Mouse (Mus musculus) hindbrain, embryonic 10.5 days (tissue): ENCODE results near the gene Nfkb2. TPM values are rescaled to one million over a fixed set of nuclear protein-coding genes. Genes with fewer than 3 reads are reported as not detected.

Source experiments
- DNase-seq: peaks from one replicate; pipeline ENCODE4 v3.0.0-alpha.2; 2017; ENCODE audit warnings: low spot score
- H3K27ac ChIP-seq: fragments of 300-500 bp; sonication (generic); 2 replicates; pipeline ENCODE4 v1.5.1; 2016; ENCODE audit warnings: mild to moderate bottlenecking, moderate library complexity
- H3K27me3 ChIP-seq: fragments of 300-500 bp; sonication (generic); 2 replicates; pipeline ENCODE4 v1.6.1; 2016; ENCODE audit warnings: mild to moderate bottlenecking; ENCODE audit not compliant: poor library complexity, insufficient read depth, severe bottlenecking
- H3K36me3 ChIP-seq: fragments of 300-500 bp; sonication (generic); 2 replicates; pipeline ENCODE4 v1.6.1; 2016; ENCODE audit warnings: mild to moderate bottlenecking, moderate library complexity
- H3K4me1 ChIP-seq: fragments of 300-500 bp; sonication (generic); replicated peaks from 2 replicates; pipeline ENCODE4 v1.6.1; 2016; ENCODE audit warnings: mild to moderate bottlenecking
- H3K4me3 ChIP-seq: fragments of 300-500 bp; sonication (generic); 2 replicates; pipeline ENCODE4 v1.5.1; 2016; ENCODE audit warnings: mild to moderate bottlenecking, moderate library complexity
- H3K9me3 ChIP-seq: fragments of 300-500 bp; sonication (generic); 2 replicates; pipeline ENCODE4 v1.6.1; 2016; ENCODE audit warnings: mild to moderate bottlenecking, moderate library complexity
- WGBS: fragments of 180-500 bp; shearing (Covaris S2); methylation state at CpG from one replicate; pipeline ENCODE4 v1.1.7; 2016; 5-methylcytosine and 5-hydroxymethylcytosine counted together
- polyA plus RNA-seq: library from polyadenylated mRNA; unstranded; fragments of >200 nt; fragmentation: Nextera tagmentation; extraction: Ambion mirVana; gene quantifications from 2 replicates; pipeline ENCODE4 v1.2.1, GENCODE M21; 2016

Nfkb2 gene
- polyA plus RNA-seq, 1 experiment from 2014 or later: 6.4 TPM

DNA sequence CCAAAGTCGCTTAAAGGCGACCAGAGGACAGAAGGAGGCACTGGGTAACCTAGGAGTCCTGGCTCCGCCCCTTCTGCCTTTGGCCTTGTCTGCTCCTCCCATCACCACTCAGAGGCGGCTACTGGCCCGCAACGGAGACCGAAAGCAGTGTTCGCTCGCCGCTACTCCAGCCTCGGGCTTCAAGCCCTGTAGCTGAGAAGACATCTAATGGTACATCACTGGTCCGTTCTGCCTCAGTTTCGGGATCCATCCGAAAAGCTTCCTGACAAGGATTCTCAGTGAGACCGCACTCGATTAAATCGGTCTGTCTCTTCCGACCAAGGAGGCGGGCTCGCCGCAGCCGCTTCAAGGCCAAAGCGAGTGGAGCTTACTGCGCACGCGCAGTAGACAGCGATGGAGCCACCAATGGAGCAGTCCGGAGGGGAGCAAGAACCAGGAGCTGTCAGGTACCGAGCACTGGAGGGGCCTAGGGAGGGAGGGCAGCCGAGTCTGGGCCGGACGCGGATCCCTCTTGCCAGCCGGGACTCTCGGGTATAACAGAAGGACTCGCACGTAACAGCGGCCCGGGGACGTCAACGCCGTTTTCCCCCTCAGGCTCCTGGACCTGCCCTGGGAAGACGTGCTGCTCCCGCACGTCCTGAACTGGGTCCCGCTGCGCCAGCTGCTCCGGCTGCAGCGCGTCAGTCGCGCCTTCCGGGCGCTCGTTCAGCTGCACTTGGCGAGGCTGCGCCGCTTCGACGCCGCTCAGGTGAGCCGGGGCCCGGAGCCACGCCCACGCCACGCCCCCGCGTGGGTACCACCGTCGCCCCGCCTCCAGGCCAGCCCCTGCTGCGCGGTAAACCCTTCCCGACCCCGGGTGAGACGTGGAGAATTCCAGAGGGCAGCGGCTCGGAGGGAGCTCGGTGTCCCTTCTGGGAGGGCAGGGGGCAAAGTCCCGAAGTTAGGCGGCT lies 24.2 kb downstream of the Nfkb2 start, which contains the start of gene Fbxl15:
Fbxl15 (plus strand) TSS at position 104 of the 950 bp plus-strand sequence.
- H3K4me1 ChIP-seq: peaks cover 79% of the 10 kb centered on the region
- no peaks in the 10 kb centered on the region for H3K9me3 ChIP-seq
- DNase-seq: peak; percentile 96
- H3K36me3 ChIP-seq: peaks cover 25% of the 10 kb centered on the region
- H3K27ac ChIP-seq: peak within 1 kb of the TSS; percentile 94
- under 1% methylated on average over 81 of the region's 81 CpGs for WGBS
- peak within 1 kb of the TSS; percentile 82 for H3K4me3 ChIP-seq
- H3K27me3 ChIP-seq: peaks cover 60% of the 10 kb centered on the region

DNA sequence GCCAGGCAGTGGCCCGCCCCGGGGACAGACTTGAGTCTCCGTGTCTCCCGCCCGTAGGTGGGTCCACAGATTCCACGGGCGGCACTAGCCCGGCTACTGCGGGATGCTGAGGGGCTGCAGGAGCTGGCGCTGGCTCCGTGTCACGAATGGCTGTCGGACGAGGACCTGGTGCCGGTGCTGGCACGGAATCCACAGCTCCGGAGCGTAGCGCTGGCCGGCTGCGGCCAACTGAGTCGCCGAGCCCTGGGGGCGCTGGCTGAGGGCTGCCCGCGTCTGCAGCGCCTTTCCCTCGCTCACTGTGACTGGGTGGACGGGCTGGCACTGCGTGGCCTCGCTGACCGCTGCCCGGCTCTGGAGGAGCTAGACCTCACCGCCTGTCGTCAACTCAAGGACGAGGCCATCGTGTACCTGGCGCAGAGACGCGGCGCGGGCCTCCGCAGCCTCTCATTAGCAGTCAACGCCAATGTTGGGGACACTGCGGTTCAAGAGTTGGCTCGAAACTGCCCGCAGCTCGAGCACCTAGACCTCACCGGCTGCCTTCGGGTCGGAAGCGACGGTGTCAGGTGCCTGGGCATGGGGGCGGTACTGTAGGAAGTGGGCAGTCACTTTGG lies 25.0 kb downstream of the Nfkb2 start:
- H3K4me1 ChIP-seq: peaks cover 84% of the 10 kb centered on the region
- H3K27ac ChIP-seq: peak overlapping the region; percentile 94
- no peaks in the 10 kb centered on the region for H3K9me3 ChIP-seq
- H3K4me3 ChIP-seq: peak overlapping the region; percentile 82
- H3K27me3 ChIP-seq: peaks cover 52% of the 10 kb centered on the region
- peaks cover 25% of the 10 kb centered on the region for H3K36me3 ChIP-seq
- peak; percentile 52 for DNase-seq
- WGBS: 2% methylated on average over 54 of the region's 54 CpGs

DNA sequence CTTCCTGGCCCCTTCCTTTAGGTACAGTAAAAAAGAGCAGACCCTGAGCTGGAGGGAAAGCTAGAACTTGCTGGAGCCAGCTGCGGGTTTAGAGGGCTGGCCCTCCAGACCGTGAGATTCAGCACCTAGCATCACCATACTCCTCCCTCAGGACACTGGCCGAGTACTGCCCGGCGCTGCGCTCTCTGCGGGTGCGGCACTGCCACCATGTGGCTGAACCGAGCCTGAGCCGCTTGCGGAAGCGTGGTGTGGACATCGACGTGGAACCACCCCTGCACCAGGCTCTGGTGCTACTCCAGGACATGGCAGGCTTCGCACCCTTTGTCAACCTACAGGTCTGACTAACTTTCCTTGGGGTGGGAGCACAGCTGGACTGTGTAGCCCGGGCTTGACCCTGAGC lies 25.8 kb downstream of the Nfkb2 start:
- H3K27ac ChIP-seq: no peak overlapping the region; the same call in 1 of the 2 replicates
- no peaks in the 10 kb centered on the region for H3K9me3 ChIP-seq
- peaks cover 44% of the 10 kb centered on the region for H3K27me3 ChIP-seq
- peak overlapping the region; percentile 82 for H3K4me3 ChIP-seq
- peaks cover 78% of the 10 kb centered on the region for H3K4me1 ChIP-seq
- H3K36me3 ChIP-seq: peaks cover 25% of the 10 kb centered on the region
- 6% methylated on average over 16 of the region's 16 CpGs for WGBS
- peak; percentile 84 for DNase-seq

DNA sequence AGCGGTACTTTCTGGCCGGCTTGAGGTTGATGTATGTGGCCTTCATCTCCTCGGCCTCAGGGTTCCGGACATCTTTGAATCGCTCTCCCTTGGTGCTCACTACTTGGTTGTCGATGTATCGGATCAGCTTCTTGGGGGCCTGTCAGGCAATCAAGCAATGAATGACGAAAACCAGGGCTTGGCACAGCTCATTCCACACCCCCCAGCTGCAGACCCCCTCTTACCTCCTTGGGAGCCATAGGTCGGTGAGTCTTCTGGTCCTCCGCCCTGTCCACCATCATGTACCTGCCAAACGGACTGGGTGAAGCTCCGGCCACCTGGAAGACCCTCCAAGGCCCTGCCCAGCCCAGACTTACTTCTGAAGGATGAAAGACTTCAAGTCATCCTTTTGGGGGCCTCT lies 26.6 kb downstream of the Nfkb2 start:
- DNase-seq: no peak
- Histone ChIP-seq H3K27ac (no peak overlapping the region), H3K4me1 (peaks cover 78% of the 10 kb centered on the region), H3K36me3 (peaks cover 31% of the 10 kb centered on the region), H3K27me3 (peaks cover 36% of the 10 kb centered on the region), H3K4me3 (no peak overlapping the region), H3K9me3 (no peaks in the 10 kb centered on the region)
- WGBS: 92% methylated on average over 12 of the region's 12 CpGs

DNA sequence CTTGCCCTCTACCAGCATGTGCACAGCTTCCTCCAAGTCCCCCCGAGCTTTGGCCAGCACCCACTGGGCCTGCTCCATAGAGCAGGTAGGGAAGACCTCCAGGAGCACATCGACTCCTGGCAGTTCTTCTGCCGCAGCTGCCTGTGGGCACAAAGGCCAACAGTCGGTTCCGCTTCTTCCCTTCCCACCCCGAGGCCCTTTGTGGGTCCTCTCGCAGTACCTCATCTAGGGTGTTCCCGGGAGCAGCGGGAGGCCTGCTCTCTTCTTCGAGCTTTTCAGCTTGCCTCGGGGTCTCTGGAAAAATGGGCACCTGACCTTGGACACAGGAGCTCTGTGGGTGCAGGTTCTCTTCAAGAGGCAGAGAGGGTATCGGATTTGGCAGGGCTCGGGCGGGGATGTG lies 27.2 kb downstream of the Nfkb2 start:
- peaks cover 33% of the 10 kb centered on the region for H3K36me3 ChIP-seq
- H3K27me3 ChIP-seq: peaks cover 30% of the 10 kb centered on the region
- H3K27ac ChIP-seq: no peak overlapping the region
- H3K9me3 ChIP-seq: no peaks in the 10 kb centered on the region
- no peak for DNase-seq
- WGBS: 94% methylated on average over 14 of the region's 14 CpGs
- H3K4me1 ChIP-seq: peaks cover 74% of the 10 kb centered on the region
- H3K4me3 ChIP-seq: peak overlapping the region; percentile 7; the same call in 1 of the 2 replicates

DNA sequence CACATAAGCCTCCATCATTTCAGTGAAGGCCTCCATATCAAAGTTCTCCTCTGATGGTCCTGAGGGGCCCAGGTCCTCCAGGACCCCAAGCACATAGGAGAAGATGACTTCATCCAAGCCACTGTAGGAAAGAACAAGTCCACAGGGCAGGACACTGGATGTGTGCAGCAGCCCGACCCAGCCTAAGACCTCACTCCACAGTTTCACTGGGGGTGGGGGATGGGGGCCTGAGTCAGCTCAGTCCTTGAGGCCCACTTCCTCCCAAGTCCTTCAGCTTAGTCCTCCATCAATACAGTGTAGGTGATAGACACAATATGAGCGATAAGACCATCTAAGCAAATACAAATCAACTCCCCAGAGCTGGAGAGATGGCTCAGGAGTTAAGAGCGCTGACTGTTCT lies 27.8 kb downstream of the Nfkb2 start:
- peaks cover 24% of the 10 kb centered on the region for H3K27me3 ChIP-seq
- peaks cover 72% of the 10 kb centered on the region for H3K4me1 ChIP-seq
- DNase-seq: no peak
- H3K9me3 ChIP-seq: no peaks in the 10 kb centered on the region
- WGBS: 82% methylated on average over 3 of the region's 3 CpGs
- H3K36me3 ChIP-seq: peaks cover 33% of the 10 kb centered on the region
- H3K4me3 ChIP-seq: peak overlapping the region; percentile 7; the same call in 1 of the 2 replicates
- H3K27ac ChIP-seq: peak overlapping the region; percentile 76; the same call in 1 of the 2 replicates

DNA sequence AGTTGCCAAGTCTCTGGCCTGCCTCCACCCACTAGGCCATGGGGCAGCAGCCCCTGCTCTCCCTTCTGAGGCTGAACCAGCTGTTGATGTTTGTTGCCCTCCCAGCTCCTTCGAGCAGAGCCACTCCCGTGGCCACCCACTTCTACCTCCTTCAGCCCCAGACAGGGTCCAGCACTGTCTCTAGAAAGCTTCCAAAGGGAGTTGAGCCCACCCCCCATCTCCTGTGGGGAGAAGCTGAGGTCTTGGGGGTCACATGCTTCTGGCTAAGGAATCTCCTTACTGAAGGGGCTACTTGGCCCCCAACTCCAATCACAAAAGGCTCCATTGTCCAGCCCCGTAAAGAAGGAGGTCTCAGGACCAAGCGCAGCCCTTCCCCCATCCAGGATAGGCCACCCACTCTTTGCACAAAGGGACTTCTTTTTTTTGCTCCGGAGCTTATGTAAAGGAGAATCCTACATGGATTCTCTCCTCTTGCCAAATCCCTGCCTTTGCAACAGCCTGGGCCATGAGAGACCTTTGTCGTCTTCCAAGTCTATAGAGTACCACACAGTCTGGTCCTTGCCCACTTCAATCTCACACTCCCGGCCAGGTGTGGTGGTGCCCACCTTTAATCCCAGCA lies 28.7 kb downstream of the Nfkb2 start:
- peak overlapping the region; percentile 30; the same call in 1 of the 2 replicates for H3K4me3 ChIP-seq
- peaks cover 72% of the 10 kb centered on the region for H3K4me1 ChIP-seq
- H3K9me3 ChIP-seq: no peaks in the 10 kb centered on the region
- DNase-seq: no peak
- H3K27me3 ChIP-seq: peaks cover 16% of the 10 kb centered on the region
- peaks cover 33% of the 10 kb centered on the region for H3K36me3 ChIP-seq
- peak overlapping the region; percentile 76 for H3K27ac ChIP-seq
- WGBS: 45% methylated on average over 7 of the region's 7 CpGs

DNA sequence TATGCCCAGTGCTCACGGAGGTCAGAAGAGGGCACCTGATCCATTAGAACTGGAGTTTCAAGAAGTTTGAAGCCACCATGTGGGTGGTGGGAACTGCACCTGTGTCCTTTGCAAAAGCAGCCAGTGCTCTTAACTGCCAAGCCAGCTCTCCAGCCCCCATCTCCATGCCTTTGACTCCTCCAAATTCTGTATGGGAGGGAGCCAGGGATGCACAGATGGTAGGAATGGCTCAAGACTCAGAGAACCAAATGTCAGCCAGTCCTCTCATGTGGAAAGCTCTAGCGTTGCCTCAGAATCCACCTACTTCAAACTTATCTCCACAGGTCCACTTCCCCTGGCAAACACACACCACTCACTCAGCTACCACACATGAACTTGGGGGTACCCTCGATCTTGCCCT lies 29.8 kb downstream of the Nfkb2 start:
- peaks cover 33% of the 10 kb centered on the region for H3K36me3 ChIP-seq
- WGBS: 88% methylated on average over 3 of the region's 3 CpGs
- peaks cover 72% of the 10 kb centered on the region for H3K4me1 ChIP-seq
- no peak overlapping the region for H3K27ac ChIP-seq
- H3K27me3 ChIP-seq: peaks cover 16% of the 10 kb centered on the region
- H3K9me3 ChIP-seq: no peaks in the 10 kb centered on the region
- DNase-seq: no peak
- no peak overlapping the region for H3K4me3 ChIP-seq

DNA sequence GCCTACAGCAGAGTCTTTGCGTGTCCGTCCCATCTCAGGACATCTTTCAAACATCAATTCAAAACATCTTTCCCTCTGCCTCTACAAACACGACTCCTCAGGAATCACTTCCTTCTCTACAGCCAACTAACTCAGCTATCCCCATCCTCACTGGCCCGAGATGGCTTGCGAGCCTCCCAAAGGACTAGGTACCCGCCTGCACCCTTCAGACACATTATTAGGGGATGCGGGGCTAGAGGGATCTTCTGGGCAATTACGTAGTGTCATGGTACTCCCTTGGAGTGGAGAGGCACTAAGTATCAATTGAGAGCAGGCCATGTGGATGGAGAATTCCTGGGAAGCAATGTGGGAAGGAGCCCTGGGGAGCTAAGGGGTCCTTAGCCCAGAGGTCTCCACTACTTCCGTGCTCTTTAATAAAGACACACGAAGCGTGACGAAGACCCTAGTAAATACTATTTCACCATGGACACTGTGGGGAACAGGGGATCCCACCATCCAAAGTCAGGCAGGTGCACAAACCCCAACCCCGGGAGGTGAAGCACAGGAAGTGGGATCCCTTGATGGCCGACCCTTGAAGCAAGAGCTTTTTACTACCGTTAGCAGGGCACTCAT lies 33.7 kb downstream of the Nfkb2 start:
- H3K4me3 ChIP-seq: peak overlapping the region; percentile 75
- WGBS: 35% methylated on average over 15 of the region's 15 CpGs
- H3K4me1 ChIP-seq: peaks cover 48% of the 10 kb centered on the region
- H3K27me3 ChIP-seq: peaks cover 13% of the 10 kb centered on the region; the same call in 1 of the 2 replicates
- peaks cover 8% of the 10 kb centered on the region; the same call in 1 of the 2 replicates for H3K36me3 ChIP-seq
- DNase-seq: no peak
- H3K27ac ChIP-seq: peak overlapping the region; percentile 95
- H3K9me3 ChIP-seq: no peaks in the 10 kb centered on the region

DNA sequence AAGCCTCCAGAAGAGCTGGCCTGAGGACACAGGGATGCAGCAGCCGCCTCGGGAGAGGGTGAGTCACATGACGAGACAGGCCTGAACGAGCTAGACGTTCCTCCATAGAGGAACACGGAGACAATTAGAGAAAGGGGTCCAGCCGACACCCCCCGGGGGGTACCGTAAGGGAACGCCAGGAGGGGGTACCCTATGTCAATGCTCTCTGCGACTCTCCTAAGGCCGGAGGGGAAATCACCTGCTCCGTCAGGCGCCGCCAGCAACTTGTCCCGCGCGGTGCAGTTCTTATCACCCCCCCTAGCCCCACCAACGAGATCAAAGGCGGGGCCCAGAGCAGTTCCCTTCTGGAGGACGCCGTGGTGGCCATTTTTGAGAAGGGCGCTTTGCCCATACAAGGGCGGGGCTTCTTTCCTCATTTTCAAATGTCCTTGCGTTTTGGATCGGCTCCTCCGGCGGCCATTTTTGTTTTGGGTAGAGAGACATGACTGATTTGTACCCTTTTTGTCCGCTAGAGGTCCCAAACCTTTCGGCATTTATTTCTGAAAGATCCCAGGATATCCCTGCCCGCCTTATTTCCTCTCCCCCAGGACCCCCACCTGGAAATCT lies 34.3 kb downstream of the Nfkb2 start, which contains the start of gene Cuedc2:
Cuedc2 (minus strand) TSS at position 372 of the 606 bp plus-strand sequence.
- H3K27me3 ChIP-seq: peaks cover 13% of the 10 kb centered on the region; the same call in 1 of the 2 replicates
- peaks cover 8% of the 10 kb centered on the region; the same call in 1 of the 2 replicates for H3K36me3 ChIP-seq
- peak within 1 kb of the TSS; percentile 75 for H3K4me3 ChIP-seq
- peak; percentile 96 for DNase-seq
- under 1% methylated on average over 31 of the region's 31 CpGs for WGBS
- H3K9me3 ChIP-seq: no peaks in the 10 kb centered on the region
- peaks cover 42% of the 10 kb centered on the region for H3K4me1 ChIP-seq
- H3K27ac ChIP-seq: peak within 1 kb of the TSS; percentile 95

DNA sequence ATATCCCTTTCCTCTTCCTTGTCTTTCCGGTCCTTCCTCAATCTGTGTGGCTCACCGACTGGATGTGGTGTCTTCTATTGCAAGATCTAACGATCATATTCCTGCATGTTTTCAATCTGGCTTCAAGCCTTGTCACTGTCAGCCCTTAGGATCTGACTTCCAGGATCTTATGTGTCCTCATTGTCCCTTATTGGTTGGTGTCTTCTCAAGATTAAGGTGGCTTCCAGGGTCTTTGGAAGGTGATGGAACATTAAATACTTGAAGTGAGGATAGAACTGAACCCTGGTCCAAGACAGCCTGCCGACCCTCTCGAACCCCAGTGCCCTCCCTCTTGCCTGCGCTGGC lies 34.8 kb downstream of the Nfkb2 start:
- H3K27ac ChIP-seq: peak overlapping the region; percentile 95
- peaks cover 8% of the 10 kb centered on the region; the same call in 1 of the 2 replicates for H3K36me3 ChIP-seq
- peak overlapping the region; percentile 75 for H3K4me3 ChIP-seq
- H3K9me3 ChIP-seq: no peaks in the 10 kb centered on the region
- peaks cover 39% of the 10 kb centered on the region for H3K4me1 ChIP-seq
- peaks cover 18% of the 10 kb centered on the region; the same call in 1 of the 2 replicates for H3K27me3 ChIP-seq
- DNase-seq: no peak
- WGBS: 52% methylated on average over 6 of the region's 6 CpGs
